Mouse (Mus musculus) heart, embryonic 10.5 days (tissue): ENCODE data around the gene Slc22a6. TPM values are rescaled to one million over a fixed set of nuclear protein-coding genes. Genes with fewer than 3 reads are reported as not detected.
A peak's percentile ranks its signal among the peaks of the same experiment; 100 is the strongest.

Experiments used
- DNase-seq: peaks from one replicate; pipeline ENCODE4 v3.0.0-alpha.2; 2017; ENCODE audit warnings: low spot score
- H3K27ac ChIP-seq: fragments of 300-500 bp; sonication (generic); 2 replicates; pipeline ENCODE4 v1.5.1; 2016; ENCODE audit warnings: mild to moderate bottlenecking
- H3K27me3 ChIP-seq: fragments of 300-500 bp; sonication (generic); 2 replicates; pipeline ENCODE4 v1.6.1; 2016; ENCODE audit warnings: mild to moderate bottlenecking; ENCODE audit not compliant: poor library complexity, insufficient read depth, severe bottlenecking
- H3K36me3 ChIP-seq: fragments of 300-500 bp; sonication (generic); 2 replicates; pipeline ENCODE4 v1.6.1; 2016; ENCODE audit warnings: mild to moderate bottlenecking, moderate library complexity
- H3K4me1 ChIP-seq: fragments of 300-500 bp; sonication (generic); 2 replicates; pipeline ENCODE4 v1.6.1; 2016; ENCODE audit warnings: mild to moderate bottlenecking
- H3K4me3 ChIP-seq: fragments of 300-500 bp; sonication (generic); 2 replicates; pipeline ENCODE4 v1.5.1; 2016; ENCODE audit warnings: mild to moderate bottlenecking, moderate library complexity
- H3K9me3 ChIP-seq: fragments of 300-500 bp; sonication (generic); 2 replicates; pipeline ENCODE4 v1.6.1; 2016; ENCODE audit warnings: mild to moderate bottlenecking, moderate library complexity
- WGBS: fragments of 180-500 bp; shearing (Covaris S2); methylation state at CpG from one replicate; pipeline ENCODE4 v1.1.7; 2016; 5-methylcytosine and 5-hydroxymethylcytosine counted together
- polyA plus RNA-seq: library from polyadenylated mRNA; unstranded; fragments of >200 nt; fragmentation: Nextera tagmentation; extraction: Ambion mirVana; gene quantifications from 2 replicates; pipeline ENCODE4 v1.2.1, GENCODE M21; 2016

The Slc22a6 gene
- polyA plus RNA-seq, 1 experiment from 2014 or later = 0.04 TPM

- Histone ChIP-seq H3K36me3 (no peaks in the 10 kb centered on the region), H3K27me3 (no peaks in the 10 kb centered on the region), H3K9me3 (no peaks in the 10 kb centered on the region), H3K27ac (no peak overlapping the region), H3K4me1 (peaks cover 39% of the 10 kb centered on the region), H3K4me3 (no peak overlapping the region)
- 56% methylated on average over 2 of the region's 2 CpGs for WGBS
- no peak for DNase-seq
Measured at GRCm38 (mm10) chr19:8592155-8592554, 25.7 kb upstream of the Slc22a6 start.

GRCm38 (mm10) chr19:8592873-8593408 lies 24.9 kb upstream of the Slc22a6 start:
- H3K27ac ChIP-seq = peak overlapping the region; percentile 17; the same call in 1 of the 2 replicates
- H3K4me1 ChIP-seq = peaks cover 39% of the 10 kb centered on the region
- H3K36me3 ChIP-seq = no peaks in the 10 kb centered on the region
- H3K9me3 ChIP-seq = no peaks in the 10 kb centered on the region
- no peak overlapping the region for H3K4me3 ChIP-seq
- DNase-seq = no peak
- WGBS = 56% methylated on average over 6 of the region's 6 CpGs
- no peaks in the 10 kb centered on the region for H3K27me3 ChIP-seq

DNA sequence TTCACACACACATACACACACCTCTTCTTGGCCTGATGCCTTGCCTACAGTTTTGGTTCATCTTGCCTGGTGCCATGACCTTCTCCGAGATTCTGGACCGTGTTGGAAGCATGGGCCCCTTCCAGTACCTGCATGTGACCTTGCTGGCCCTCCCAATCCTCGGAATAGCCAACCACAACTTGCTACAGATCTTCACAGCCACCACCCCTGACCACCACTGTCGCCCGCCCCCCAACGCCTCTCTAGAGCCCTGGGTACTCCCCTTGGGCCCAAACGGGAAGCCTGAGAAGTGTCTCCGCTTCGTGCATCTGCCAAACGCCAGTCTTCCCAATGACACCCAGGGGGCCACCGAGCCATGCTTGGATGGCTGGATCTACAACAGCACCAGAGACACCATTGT lies 24.0 kb upstream of the Slc22a6 start:
- Histone ChIP-seq H3K4me1 (peaks cover 39% of the 10 kb centered on the region), H3K36me3 (no peaks in the 10 kb centered on the region)
- WGBS = 80% methylated on average over 11 of the region's 11 CpGs

DNA sequence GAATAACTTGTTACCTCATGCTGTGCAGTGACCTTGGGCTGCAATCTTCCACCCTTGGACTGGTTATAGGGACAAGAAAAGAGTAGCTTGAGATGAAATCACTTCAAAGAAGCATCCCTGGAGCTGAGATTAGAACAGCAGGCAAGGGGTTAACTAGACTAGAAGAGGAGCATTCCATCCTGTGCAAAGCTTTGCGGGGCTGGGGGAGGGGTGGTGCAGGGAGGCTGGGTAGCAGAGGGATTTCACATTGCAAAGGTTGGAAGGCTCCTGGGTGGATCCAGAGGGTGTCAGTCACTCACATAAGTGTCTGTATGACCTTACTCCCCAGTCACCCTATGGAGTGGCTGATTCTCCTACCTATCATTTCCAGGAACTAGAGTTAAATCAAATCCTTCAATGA lies 23.3 kb upstream of the Slc22a6 start:
- Histone ChIP-seq H3K9me3 (no peaks in the 10 kb centered on the region), H3K4me1 (peaks cover 39% of the 10 kb centered on the region), H3K4me3 (no peak overlapping the region), H3K27me3 (no peaks in the 10 kb centered on the region), H3K27ac (peak overlapping the region; percentile 72), H3K36me3 (no peaks in the 10 kb centered on the region)
- 4% methylated on average over 1 of the region's 1 CpGs for whole genome bisulfite sequencing
- no peak for DNase-seq

More for the DNA sequence above, 24.0 kb upstream of the Slc22a6 start:
- no peaks in the 10 kb centered on the region for H3K27me3 ChIP-seq
- no peak for DNase-seq
- H3K27ac ChIP-seq = peak overlapping the region; percentile 72; the same call in 1 of the 2 replicates
- H3K4me3 ChIP-seq = no peak overlapping the region
- no peaks in the 10 kb centered on the region for H3K9me3 ChIP-seq

DNA sequence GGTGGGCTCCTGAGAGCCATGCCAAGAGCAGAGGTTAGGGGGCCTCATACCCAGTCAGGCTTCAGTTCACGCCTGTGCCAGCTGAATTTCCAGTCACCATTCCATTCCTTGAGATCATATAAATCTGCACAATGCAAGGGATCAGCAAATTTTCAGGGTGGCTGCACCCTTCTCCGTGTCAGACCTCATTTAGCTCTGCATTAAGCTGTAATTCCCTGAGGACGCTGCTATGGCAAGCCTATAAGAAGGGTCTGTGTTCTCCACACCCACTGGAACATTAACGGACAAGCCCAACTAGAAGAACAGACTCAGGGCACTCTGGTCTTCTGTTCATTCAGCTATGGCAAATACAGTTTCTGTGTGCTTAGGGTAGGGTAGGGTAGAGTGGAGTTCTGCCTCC lies 20.6 kb upstream of the Slc22a6 start:
- 79% methylated on average over 4 of the region's 4 CpGs for WGBS
- Histone ChIP-seq H3K9me3 (no peaks in the 10 kb centered on the region), H3K4me3 (no peak overlapping the region), H3K4me1 (peaks cover 44% of the 10 kb centered on the region), H3K27ac (0 out of 2 replicates have a peak overlapping the region, but pooled peaks have one; percentile 44), H3K36me3 (no peaks in the 10 kb centered on the region), H3K27me3 (no peaks in the 10 kb centered on the region)
- no peak for DNase-seq

DNA sequence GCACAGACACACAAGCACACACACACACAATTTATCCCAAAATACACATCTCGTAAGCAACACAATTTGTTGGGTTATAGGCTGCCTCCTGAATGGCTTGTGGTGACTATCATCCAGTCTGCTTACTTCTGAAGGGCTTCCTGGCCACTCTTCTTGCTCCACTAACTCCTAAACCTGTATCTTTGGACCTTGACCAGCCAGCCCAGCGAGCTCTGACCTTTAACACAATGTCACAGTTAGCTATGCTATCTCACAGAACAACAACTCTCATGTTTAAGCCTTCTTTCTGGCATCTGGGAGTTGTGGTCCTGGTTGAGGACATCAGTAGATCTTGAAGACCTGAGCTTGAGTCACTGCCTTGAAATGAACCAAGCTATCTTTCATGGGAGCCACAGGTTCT lies 18.6 kb upstream of the Slc22a6 start:
- Histone ChIP-seq H3K9me3 (no peaks in the 10 kb centered on the region), H3K36me3 (no peaks in the 10 kb centered on the region), H3K4me1 (peaks cover 32% of the 10 kb centered on the region), H3K27ac (0 out of 2 replicates have a peak overlapping the region, but pooled peaks have one; percentile 11), H3K27me3 (no peaks in the 10 kb centered on the region), H3K4me3 (no peak overlapping the region)
- WGBS = 77% methylated on average over 2 of the region's 2 CpGs
- DNase-seq = no peak

DNA sequence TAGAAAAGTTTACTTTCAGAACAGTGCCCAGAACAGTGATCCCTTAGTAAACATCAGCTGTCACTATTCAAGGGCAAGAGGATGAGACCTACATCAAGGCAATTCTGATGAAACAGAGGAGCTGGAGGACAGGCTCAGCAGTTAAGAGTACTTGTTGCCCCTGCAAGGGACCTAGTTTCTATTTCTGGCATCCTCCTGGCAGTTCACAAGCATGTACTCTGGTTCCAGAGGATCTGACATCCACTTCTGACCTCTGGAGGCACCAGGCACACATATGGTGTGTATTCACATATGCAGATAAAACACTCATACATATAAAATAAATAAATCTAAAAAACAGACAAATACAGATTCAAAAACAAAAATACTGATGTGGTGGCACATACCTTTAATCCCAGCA lies 15.9 kb upstream of the Slc22a6 start:
- Histone ChIP-seq H3K27ac (peak overlapping the region; percentile 75), H3K27me3 (no peaks in the 10 kb centered on the region), H3K4me3 (no peak overlapping the region), H3K4me1 (peaks cover 23% of the 10 kb centered on the region), H3K36me3 (no peaks in the 10 kb centered on the region), H3K9me3 (no peaks in the 10 kb centered on the region)
- no peak for DNase-seq

- peak; percentile 88 for DNase-seq
Measured at GRCm38 (mm10) chr19:8602914-8603313, 14.9 kb upstream of the Slc22a6 start.

DNA sequence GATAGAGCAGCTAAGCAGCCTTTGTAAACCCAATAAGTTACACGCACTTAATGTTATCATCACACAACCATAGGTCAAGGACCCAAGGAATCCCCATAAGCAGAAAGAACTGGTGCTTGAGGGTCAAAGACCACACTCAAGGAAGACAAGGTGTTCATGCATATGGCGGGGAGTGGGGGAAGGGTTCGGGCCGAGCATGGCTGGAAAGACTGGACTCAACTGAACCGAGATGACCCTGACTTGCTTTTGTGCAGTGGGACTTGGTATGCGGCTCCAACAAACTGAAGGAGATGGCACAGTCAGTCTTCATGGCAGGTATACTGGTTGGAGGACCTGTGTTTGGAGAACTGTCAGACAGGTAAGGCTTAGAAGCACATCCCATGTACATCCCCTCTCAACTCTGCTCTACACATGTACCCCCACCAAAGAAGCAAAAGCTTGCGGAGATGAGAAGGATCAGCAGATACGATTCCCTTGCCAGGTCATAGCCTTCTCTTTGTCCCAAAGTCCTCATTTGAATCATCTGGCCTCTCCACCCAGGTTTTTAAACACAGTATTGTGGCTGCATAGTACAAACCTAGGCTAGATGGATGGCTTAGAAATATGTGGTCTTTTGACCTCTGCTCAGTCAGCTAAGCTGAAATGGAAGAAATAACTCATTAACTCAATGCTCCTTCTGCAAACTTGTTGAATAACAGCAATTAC lies 13.2 kb upstream of the Slc22a6 start:
- no peaks in the 10 kb centered on the region for H3K27me3 ChIP-seq
- H3K4me1 ChIP-seq = peaks cover 27% of the 10 kb centered on the region
- H3K9me3 ChIP-seq = no peaks in the 10 kb centered on the region
- no peak overlapping the region for H3K27ac ChIP-seq
- no peak overlapping the region for H3K4me3 ChIP-seq
- no peaks in the 10 kb centered on the region for H3K36me3 ChIP-seq
- DNase-seq = no peak
- WGBS = 90% methylated on average over 8 of the region's 8 CpGs

More at GRCm38 (mm10) chr19:8602914-8603313, 14.9 kb upstream of the Slc22a6 start:
- H3K36me3 ChIP-seq = no peaks in the 10 kb centered on the region
- WGBS = 25% methylated on average over 3 of the region's 3 CpGs
- peaks cover 23% of the 10 kb centered on the region for H3K4me1 ChIP-seq
- no peaks in the 10 kb centered on the region for H3K9me3 ChIP-seq
- H3K27ac ChIP-seq = no peak overlapping the region; the same call in 1 of the 2 replicates
- H3K4me3 ChIP-seq = no peak overlapping the region
- H3K27me3 ChIP-seq = no peaks in the 10 kb centered on the region

DNA sequence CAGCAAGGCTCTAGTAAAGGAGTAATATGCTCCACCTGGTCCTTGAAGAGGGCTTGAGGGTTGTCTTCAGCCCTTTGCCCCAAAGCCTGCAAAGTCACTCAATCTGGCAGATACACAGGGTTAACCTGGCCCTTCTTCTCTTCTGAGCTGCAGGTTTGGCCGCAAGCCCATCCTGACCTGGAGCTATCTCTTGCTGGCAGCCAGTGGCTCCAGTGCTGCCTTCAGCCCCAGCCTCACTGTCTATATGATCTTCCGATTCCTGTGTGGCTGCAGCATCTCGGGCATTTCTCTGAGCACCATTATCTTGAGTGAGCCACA lies 12.6 kb upstream of the Slc22a6 start:
- peaks cover 27% of the 10 kb centered on the region for H3K4me1 ChIP-seq
- DNase-seq = peak; percentile 82
- no peaks in the 10 kb centered on the region for H3K27me3 ChIP-seq
- H3K9me3 ChIP-seq = no peaks in the 10 kb centered on the region
- 76% methylated on average over 3 of the region's 3 CpGs for WGBS
- H3K27ac ChIP-seq = no peak overlapping the region
- H3K36me3 ChIP-seq = no peaks in the 10 kb centered on the region
- H3K4me3 ChIP-seq = no peak overlapping the region

- H3K9me3 ChIP-seq = no peaks in the 10 kb centered on the region
- no peak overlapping the region for H3K27ac ChIP-seq
- DNase-seq = no peak
- H3K4me1 ChIP-seq = peaks cover 4% of the 10 kb centered on the region; the same call in 1 of the 2 replicates
- 87% methylated on average over 8 of the region's 8 CpGs for WGBS
- H3K36me3 ChIP-seq = no peaks in the 10 kb centered on the region
- no peak overlapping the region for H3K4me3 ChIP-seq
- H3K27me3 ChIP-seq = no peaks in the 10 kb centered on the region
Measured at GRCm38 (mm10) chr19:8611358-8612123, 6.3 kb upstream of the Slc22a6 start.

DNA sequence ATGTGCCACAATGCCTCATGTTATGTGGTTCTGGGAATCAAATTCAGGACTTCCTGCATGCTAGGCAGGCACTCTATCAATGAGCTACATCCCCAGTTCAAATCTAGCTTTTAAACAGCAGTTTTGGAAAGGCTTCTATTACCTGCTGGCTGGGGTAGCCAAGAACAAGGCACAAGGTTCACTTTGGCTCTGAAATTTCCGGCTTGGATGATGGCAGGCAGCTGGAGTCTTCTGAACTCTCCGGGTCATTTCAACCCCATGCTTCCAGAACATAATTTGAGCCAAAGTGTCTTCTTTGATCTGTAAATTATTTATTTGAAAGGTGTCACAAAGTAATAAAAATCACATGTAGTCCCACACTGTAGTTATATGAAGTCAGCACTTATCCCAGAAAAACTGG lies 4.7 kb upstream of the Slc22a6 start:
- no peak overlapping the region for H3K4me3 ChIP-seq
- H3K36me3 ChIP-seq = no peaks in the 10 kb centered on the region
- no peak overlapping the region for H3K27ac ChIP-seq
- 74% methylated on average over 2 of the region's 2 CpGs for WGBS
- H3K27me3 ChIP-seq = no peaks in the 10 kb centered on the region
- DNase-seq = no peak
- no peaks in the 10 kb centered on the region for H3K9me3 ChIP-seq
- H3K4me1 ChIP-seq = peaks cover 2% of the 10 kb centered on the region

DNA sequence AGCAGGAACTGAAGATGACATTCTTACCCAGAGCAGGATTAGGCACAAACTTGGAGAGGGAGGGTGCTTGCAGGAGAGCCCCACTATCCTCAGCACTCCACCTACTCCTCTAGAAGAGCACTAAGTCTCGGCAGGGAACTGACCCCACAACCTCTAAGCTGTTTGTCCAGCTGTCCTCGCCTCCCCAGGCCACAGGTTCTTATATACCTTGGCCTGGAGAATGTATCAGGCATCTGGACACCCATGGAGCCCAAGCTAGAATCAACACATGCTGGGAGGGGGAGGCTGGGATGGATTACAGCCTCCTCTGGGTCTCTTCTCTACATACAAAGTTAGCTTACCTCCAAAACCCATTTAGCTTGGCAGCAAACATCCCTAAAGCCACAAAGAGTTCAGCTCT lies 3.5 kb upstream of the Slc22a6 start:
- Histone ChIP-seq H3K4me1 (no peaks in the 10 kb centered on the region; the same call in 1 of the 2 replicates), H3K36me3 (no peaks in the 10 kb centered on the region)
- WGBS = 46% methylated on average over 2 of the region's 2 CpGs

More for the DNA sequence above, 3.5 kb upstream of the Slc22a6 start:
- no peak for DNase-seq
- no peaks in the 10 kb centered on the region for H3K9me3 ChIP-seq
- H3K27ac ChIP-seq = no peak overlapping the region
- no peaks in the 10 kb centered on the region for H3K27me3 ChIP-seq
- no peak overlapping the region for H3K4me3 ChIP-seq
